Mouse (Mus musculus): ENCODE results near the gene Ston1.

DNA sequence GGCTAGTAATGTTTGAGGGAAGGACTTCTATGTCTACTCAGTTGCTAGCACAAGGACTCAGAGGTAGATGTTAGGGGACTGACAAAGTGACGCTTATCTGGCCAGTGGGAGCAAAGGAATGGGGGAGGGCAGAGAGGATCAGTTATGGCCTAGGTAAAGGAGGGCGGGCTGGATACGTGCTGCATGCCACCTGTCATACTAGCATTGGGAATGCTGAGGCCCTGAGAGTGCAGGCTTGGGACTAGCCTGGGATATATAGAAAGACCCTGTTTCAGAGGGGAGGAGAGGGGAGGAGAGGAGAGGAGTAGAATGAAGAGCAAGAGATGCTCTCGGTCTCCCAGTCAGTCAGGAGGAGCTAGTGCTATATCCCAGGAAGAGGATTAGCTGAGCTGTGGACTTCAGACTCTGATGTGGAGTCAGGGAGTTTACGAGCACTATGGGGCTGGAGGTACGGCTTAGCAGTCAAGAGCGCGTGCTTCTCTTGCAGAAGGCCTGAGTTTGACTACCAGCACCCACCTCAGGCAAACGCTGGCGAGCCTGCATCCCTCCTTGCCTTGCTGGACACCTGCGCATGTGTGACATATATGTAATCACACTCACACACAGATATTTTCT is 43.9 kb upstream of the Ston1 start:
- no peak for TF ChIP-seq CTCF (IDR thresholded peaks at IDR 0.05; ENCODE audit: borderline replicate concordance, insufficient read depth, low read length)
- no peak for TF ChIP-seq POLR2A (IDR thresholded peaks at IDR 0.05; ENCODE audit: low read depth, low read length)
